Mouse (Mus musculus): ENCODE results near the gene Psme4.
"Not testable (repeated sequence)": the region's sequence is repeated elsewhere in the genome, so short reads cannot be mapped to it uniquely, and the experiment has no call there.

Psme4 gene

GRCm38 (mm10) chr11:30771267-30771903 is at the start of gene Psme4:
Gene Psme4, plus strand, starts transcription at chr11:30771726.
- peak; percentile 85 for DNase-seq (ENCODE audit: low spot score)

GRCm38 (mm10) chr11:30723438-30723837 is 48.1 kb upstream of the Psme4 start:
- no peak for DNase-seq (ENCODE audit: low spot score)

- DNase-seq (ENCODE audit: low spot score), result no peak
Measured at GRCm38 (mm10) chr11:30730721-30731120, 40.8 kb upstream of the Psme4 start.

- DNase-seq (ENCODE audit: low spot score), result no peak
Measured at GRCm38 (mm10) chr11:30733376-30733775, 38.1 kb upstream of the Psme4 start.

GRCm38 (mm10) chr11:30743991-30744390 is 27.5 kb upstream of the Psme4 start:
- DNase-seq (ENCODE audit: low spot score), result no peak

- no peak for DNase-seq (ENCODE audit: low spot score)
Measured at GRCm38 (mm10) chr11:30748938-30749337, 22.6 kb upstream of the Psme4 start.

- DNase-seq (ENCODE audit: low spot score), result no peak
Measured at GRCm38 (mm10) chr11:30749587-30749986, 21.9 kb upstream of the Psme4 start.

- no peak for DNase-seq (ENCODE audit: low spot score)
Measured at GRCm38 (mm10) chr11:30750039-30750823, 21.3 kb upstream of the Psme4 start.

- DNase-seq (ENCODE audit: low spot score), result no peak
Measured at GRCm38 (mm10) chr11:30752956-30753355, 18.6 kb upstream of the Psme4 start.

- not testable (repeated sequence) for DNase-seq (ENCODE audit: low spot score)
Measured at GRCm38 (mm10) chr11:30754486-30754854, 17.1 kb upstream of the Psme4 start.

- no peak for DNase-seq (ENCODE audit: low spot score)
Measured at GRCm38 (mm10) chr11:30754855-30755530, 16.5 kb upstream of the Psme4 start.

GRCm38 (mm10) chr11:30761381-30761780 is 10.1 kb upstream of the Psme4 start:
- DNase-seq (ENCODE audit: low spot score), result no peak

- DNase-seq (ENCODE audit: low spot score), result no peak
Measured at GRCm38 (mm10) chr11:30761891-30762290, 9.6 kb upstream of the Psme4 start.

- DNase-seq (ENCODE audit: low spot score), result no peak
Measured at GRCm38 (mm10) chr11:30765076-30765475, 6.5 kb upstream of the Psme4 start.

GRCm38 (mm10) chr11:30770817-30771216 is 709 bp upstream of the Psme4 start:
- no peak for DNase-seq (ENCODE audit: low spot score)

GRCm38 (mm10) chr11:30771904-30772581 is 517 bp downstream of the Psme4 start:
- DNase-seq (ENCODE audit: low spot score), result peak; percentile 36

- no peak for DNase-seq (ENCODE audit: low spot score)
Measured at GRCm38 (mm10) chr11:30772777-30773417, 1.4 kb downstream of the Psme4 start.

- no peak for DNase-seq (ENCODE audit: low spot score)
Measured at GRCm38 (mm10) chr11:30774638-30775037, 3.1 kb downstream of the Psme4 start.

GRCm38 (mm10) chr11:30777498-30777897 is 6.0 kb downstream of the Psme4 start:
- no peak for DNase-seq (ENCODE audit: low spot score)

GRCm38 (mm10) chr11:30780893-30781292 is 9.4 kb downstream of the Psme4 start:
- no peak for DNase-seq (ENCODE audit: low spot score)

- DNase-seq (ENCODE audit: low spot score), result no peak
Measured at GRCm38 (mm10) chr11:30781612-30782011, 10.1 kb downstream of the Psme4 start.

- no peak for DNase-seq (ENCODE audit: low spot score)
Measured at GRCm38 (mm10) chr11:30785497-30785896, 14.0 kb downstream of the Psme4 start.

All from ovary, postnatal 10 days (tissue).